Mouse (Mus musculus): ENCODE results near the gene Ddx42. TPM values are rescaled to one million over a fixed set of nuclear protein-coding genes. Genes with fewer than 3 reads are reported as not detected.

Gene Ddx42
- polyA plus RNA-seq, 2 experiments: 13.5 to 20.7 TPM

DNA sequence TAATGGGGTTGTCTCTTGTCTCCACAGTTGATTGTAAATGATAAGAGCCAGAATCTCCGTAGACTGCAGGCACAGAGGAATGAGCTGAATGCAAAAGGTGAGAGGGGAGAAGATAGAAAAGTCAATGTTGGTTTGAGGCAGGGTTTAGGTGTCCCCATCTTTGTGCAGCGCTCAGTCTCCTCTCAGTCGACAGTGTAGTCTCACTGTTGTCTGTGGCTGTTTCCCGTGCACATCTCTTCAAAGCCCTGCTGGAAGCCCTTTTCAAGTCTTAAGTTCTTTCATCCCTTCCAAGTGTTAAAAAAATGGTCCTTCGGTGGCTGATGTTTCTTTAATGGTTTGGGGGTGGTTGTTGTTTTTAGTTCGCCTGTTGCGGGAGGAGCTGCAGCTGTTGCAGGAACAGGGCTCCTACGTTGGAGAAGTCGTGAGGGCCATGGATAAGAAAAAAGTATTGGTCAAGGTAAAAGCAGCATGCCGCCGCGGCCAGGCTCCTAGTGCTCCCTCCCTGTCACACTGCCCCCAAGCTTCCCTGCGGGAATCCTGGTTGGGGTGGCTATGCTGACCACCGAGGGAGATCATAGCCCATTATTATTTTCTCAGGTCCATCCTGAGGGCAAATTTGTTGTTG, 44.2 kb downstream of the Ddx42 start:
- Histone ChIP-seq H3K36me3 (replicated peaks; ENCODE audit: control insufficient read depth, insufficient read depth, low read depth) (peaks cover 61% of the 10 kb centered on the region), H3K9ac (replicated peaks) (no peak overlapping the region), H3K27me3 (ENCODE audit: control insufficient read depth, insufficient read depth, low read length) (no peaks in the 10 kb centered on the region), H3K9me3 (ENCODE audit: control insufficient read depth, low read length) (no peaks in the 10 kb centered on the region), H3K4me3 (ENCODE audit: insufficient read depth in 1 of 2, low read depth in 2 of 2, low read length in 2 of 2) (no peak overlapping the region), H3K27ac (no peak overlapping the region), H3K4me2 (ENCODE audit: low read depth) (no peak overlapping the region), H3K4me1 (replicated peaks; ENCODE audit: control insufficient read depth in 2 of 2, insufficient read depth in 2 of 2, low read length in 1 of 2) (peaks cover 7 to 8% of the 10 kb centered on the region in 2 experiments)
- 80% methylated on average over 14 of the region's 14 CpGs for WGBS (ENCODE audit: insufficient replicate concordance)
- no peak for ATAC-seq (ENCODE audit: insufficient read depth)
- DNase-seq (ENCODE audit: low read depth in 3 of 3, low spot score in 3 of 3): no peak
- TF ChIP-seq EP300 (IDR thresholded peaks at IDR 0.05; ENCODE audit: low read depth) (no peak), CTCF (IDR thresholded peaks at IDR 0.05; ENCODE audit: low read depth) (no peak)

- WGBS (ENCODE audit: insufficient replicate concordance): 79% methylated on average over 9 of the region's 9 CpGs
Measured at GRCm38 (mm10) chr11:106263963-106264362, 47.2 kb downstream of the Ddx42 start.

DNA sequence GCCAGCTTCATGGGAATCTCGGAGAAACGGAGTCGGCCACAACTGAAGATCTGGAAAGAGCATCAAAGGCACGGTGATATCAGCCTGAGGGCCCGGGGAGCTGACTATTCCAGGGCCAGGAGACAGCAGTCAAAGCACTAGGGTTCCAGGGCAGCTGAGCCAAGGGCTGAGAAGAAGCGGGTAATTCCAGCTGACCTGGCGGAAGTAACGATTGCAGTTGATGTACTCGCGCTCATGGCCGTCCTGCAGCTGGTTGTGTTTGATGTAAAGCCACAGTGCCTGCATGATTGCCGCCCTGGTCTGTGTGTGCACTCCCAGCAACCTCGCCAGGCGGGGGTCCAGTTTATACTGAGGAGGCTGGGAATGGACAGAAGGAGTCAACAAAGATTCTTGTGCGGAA, 48.3 kb downstream of the Ddx42 start:
- Histone ChIP-seq H3K27me3 (ENCODE audit: control insufficient read depth, insufficient read depth, low read length) (no peaks in the 10 kb centered on the region), H3K36me3 (replicated peaks; ENCODE audit: control insufficient read depth, insufficient read depth, low read depth) (peaks cover 60% of the 10 kb centered on the region), H3K27ac (no peak overlapping the region), H3K9ac (replicated peaks) (no peak overlapping the region), H3K4me2 (ENCODE audit: low read depth) (no peak overlapping the region), H3K9me3 (ENCODE audit: control insufficient read depth, low read length) (no peaks in the 10 kb centered on the region), H3K4me3 (ENCODE audit: insufficient read depth in 1 of 2, low read depth in 2 of 2, low read length in 2 of 2) (no peak overlapping the region), H3K4me1 (replicated peaks; ENCODE audit: control insufficient read depth in 2 of 2, insufficient read depth in 2 of 2, low read length in 1 of 2) (peaks cover 6% of the 10 kb centered on the region in 2 experiments; a peak in 3 of 4 replicates)
- DNase-seq (ENCODE audit: low read depth in 3 of 3, low spot score in 3 of 3) (no peak), ATAC-seq (ENCODE audit: insufficient read depth) (no peak)
- WGBS (ENCODE audit: insufficient replicate concordance): 85% methylated on average over 15 of the region's 15 CpGs
- TF ChIP-seq CTCF (IDR thresholded peaks at IDR 0.05; ENCODE audit: low read depth) (no peak), EP300 (IDR thresholded peaks at IDR 0.05; ENCODE audit: low read depth) (no peak)

More at GRCm38 (mm10) chr11:106263963-106264362, 47.2 kb downstream of the Ddx42 start:
- H3K27ac ChIP-seq: no peak overlapping the region
- peaks cover 67% of the 10 kb centered on the region for H3K36me3 ChIP-seq (replicated peaks; ENCODE audit: control insufficient read depth, insufficient read depth, low read depth)
- no peaks in the 10 kb centered on the region for H3K9me3 ChIP-seq (ENCODE audit: control insufficient read depth, low read length)
- no peak overlapping the region for H3K4me2 ChIP-seq (ENCODE audit: low read depth)
- no peak overlapping the region for H3K4me3 ChIP-seq (ENCODE audit: insufficient read depth in 1 of 2, low read depth in 2 of 2, low read length in 2 of 2)
- no peaks in the 10 kb centered on the region for H3K27me3 ChIP-seq (ENCODE audit: control insufficient read depth, insufficient read depth, low read length)
- peaks cover 0 to 4% of the 10 kb centered on the region in 2 experiments; a peak in 1 of 4 replicates for H3K4me1 ChIP-seq (replicated peaks; ENCODE audit: control insufficient read depth in 2 of 2, insufficient read depth in 2 of 2, low read length in 1 of 2)
- no peak overlapping the region for H3K9ac ChIP-seq (replicated peaks)
- DNase-seq (ENCODE audit: low read depth in 3 of 3, low spot score in 3 of 3): no peak
- ATAC-seq (ENCODE audit: insufficient read depth): no peak
- no peak for TF ChIP-seq CTCF (IDR thresholded peaks at IDR 0.05; ENCODE audit: low read depth)
- no peak for TF ChIP-seq EP300 (IDR thresholded peaks at IDR 0.05; ENCODE audit: low read depth)

GRCm38 (mm10) chr11:106265570-106265969, 48.8 kb downstream of the Ddx42 start:
- H3K27me3 ChIP-seq (ENCODE audit: control insufficient read depth, insufficient read depth, low read length): no peaks in the 10 kb centered on the region
- WGBS (ENCODE audit: insufficient replicate concordance): 61% methylated on average over 4 of the region's 4 CpGs
- peaks cover 7 to 10% of the 10 kb centered on the region in 2 experiments; a peak in 3 of 4 replicates for H3K4me1 ChIP-seq (replicated peaks; ENCODE audit: control insufficient read depth in 2 of 2, insufficient read depth in 2 of 2, low read length in 1 of 2)
- H3K9ac ChIP-seq (replicated peaks): no peak overlapping the region
- H3K27ac ChIP-seq: no peak overlapping the region
- H3K4me2 ChIP-seq (ENCODE audit: low read depth): no peak overlapping the region
- H3K4me3 ChIP-seq (ENCODE audit: insufficient read depth in 1 of 2, low read depth in 2 of 2, low read length in 2 of 2): no peak overlapping the region
- H3K9me3 ChIP-seq (ENCODE audit: control insufficient read depth, low read length): no peaks in the 10 kb centered on the region
- ATAC-seq (ENCODE audit: insufficient read depth) (no peak), DNase-seq (ENCODE audit: low read depth in 3 of 3, low spot score in 3 of 3) (no peak)
- peaks cover 60% of the 10 kb centered on the region for H3K36me3 ChIP-seq (replicated peaks; ENCODE audit: control insufficient read depth, insufficient read depth, low read depth)
- TF ChIP-seq EP300 (IDR thresholded peaks at IDR 0.05; ENCODE audit: low read depth) (no peak), CTCF (IDR thresholded peaks at IDR 0.05; ENCODE audit: low read depth) (no peak)

- WGBS (ENCODE audit: insufficient replicate concordance): 86% methylated on average over 10 of the region's 10 CpGs
- Histone ChIP-seq H3K9ac (replicated peaks) (no peak overlapping the region), H3K27ac (no peak overlapping the region), H3K4me3 (ENCODE audit: insufficient read depth in 1 of 2, low read depth in 2 of 2, low read length in 2 of 2) (no peak overlapping the region), H3K4me1 (replicated peaks; ENCODE audit: control insufficient read depth in 2 of 2, insufficient read depth in 2 of 2, low read length in 1 of 2) (peaks cover 11 to 14% of the 10 kb centered on the region in 2 experiments), H3K4me2 (ENCODE audit: low read depth) (no peak overlapping the region), H3K27me3 (ENCODE audit: control insufficient read depth, insufficient read depth, low read length) (no peaks in the 10 kb centered on the region), H3K36me3 (replicated peaks; ENCODE audit: control insufficient read depth, insufficient read depth, low read depth) (peaks cover 56% of the 10 kb centered on the region), H3K9me3 (ENCODE audit: control insufficient read depth, low read length) (no peaks in the 10 kb centered on the region)
- DNase-seq (ENCODE audit: low read depth in 3 of 3, low spot score in 3 of 3) (no peak), ATAC-seq (ENCODE audit: insufficient read depth) (no peak)
- no peak for TF ChIP-seq CTCF (IDR thresholded peaks at IDR 0.05; ENCODE audit: low read depth)
- no peak for TF ChIP-seq EP300 (IDR thresholded peaks at IDR 0.05; ENCODE audit: low read depth)
Measured at GRCm38 (mm10) chr11:106266431-106266830, 49.7 kb downstream of the Ddx42 start.

All from liver, embryonic 14.5 days (tissue).